Mouse (Mus musculus) CH12.LX (cell line): ENCODE data around the gene Exoc3l2. TPM values are rescaled to one million over a fixed set of nuclear protein-coding genes. Genes with fewer than 3 reads are reported as not detected.

Experiments
- DNase-seq: peaks from one replicate; pipeline ENCODE4 v3.0.0-alpha.2; 2013; ENCODE audit errors: extremely low read depth
- H3K27ac ChIP-seq: 2 replicates; pipeline ENCODE4 v1.5.1; 2012; ENCODE audit warnings: low read depth, mild to moderate bottlenecking, control low read depth, moderate library complexity; ENCODE audit not compliant: insufficient read depth
- H3K27me3 ChIP-seq: replicated peaks from 2 replicates; pipeline ENCODE3; 2012; ENCODE audit warnings: inconsistent platforms
- H3K36me3 ChIP-seq, 2 experiments: replicated peaks in 1 of 2; 2 replicates each; pipeline versions ENCODE3 to v1.6.1; 2012; ENCODE audit warnings: inconsistent platforms in 1 of 2, low read length in 1 of 2, mild to moderate bottlenecking in 1 of 2, mixed read lengths in 1 of 2, moderate library complexity in 1 of 2; ENCODE audit not compliant: control insufficient read depth in 1 of 2, insufficient read depth in 1 of 2
- H3K4me1 ChIP-seq, 2 experiments: 2 replicates each; pipeline ENCODE4 v1.6.1; 2012; ENCODE audit warnings: inconsistent platforms in 1 of 2, moderate library complexity in 1 of 2; ENCODE audit not compliant: insufficient read depth in 2 of 2, control insufficient read depth in 1 of 2
- H3K4me2 ChIP-seq: 2 replicates; pipeline ENCODE4 v1.6.1; 2012; ENCODE audit warnings: low read depth, mild to moderate bottlenecking, control low read depth; ENCODE audit not compliant: poor library complexity, insufficient read depth, severe bottlenecking
- H3K4me3 ChIP-seq, 3 experiments: fragments of 150-350 bp in 1 of 3; sonication (generic) in 1 of 3; replicated peaks in 1 of 3; 2 replicates each; pipeline versions ENCODE3 to v1.5.1; 2011 to 2012; ENCODE audit warnings: low read depth in 2 of 3, low read length in 2 of 3, mild to moderate bottlenecking in 2 of 3, moderate library complexity in 2 of 3, control low read depth in 1 of 3, improper control_type of control experiment in 1 of 3, inconsistent platforms in 1 of 3, mixed read lengths in 1 of 3; ENCODE audit not compliant: poor library complexity in 1 of 3
- H3K79me2 ChIP-seq: replicated peaks from 2 replicates; pipeline ENCODE4 v1.6.1; 2012; ENCODE audit warnings: mild to moderate bottlenecking, moderate library complexity; ENCODE audit not compliant: control insufficient read depth, poor library complexity, insufficient read depth, severe bottlenecking; ENCODE audit errors: extremely low read depth
- H3K9ac ChIP-seq: 2 replicates; pipeline ENCODE4 v1.6.1; 2012; ENCODE audit warnings: low read depth, mild to moderate bottlenecking, control low read depth, moderate library complexity; ENCODE audit not compliant: insufficient read depth
- H3K9me3 ChIP-seq: replicated peaks from 2 replicates; pipeline ENCODE3; 2012; ENCODE audit warnings: low read length, inconsistent platforms, mixed read lengths
- BHLHE40 ChIP-seq: IDR thresholded peaks from 2 replicates; pipeline ENCODE4 v1.6.1; 2011; ENCODE audit warnings: mild to moderate bottlenecking, low read depth, low read length, improper control_type of control experiment
- CHD2 ChIP-seq: IDR thresholded peaks from 2 replicates; pipeline ENCODE4 v1.6.1; 2011; ENCODE audit warnings: low read length, improper control_type of control experiment
- EP300 ChIP-seq: IDR thresholded peaks from 2 replicates; pipeline ENCODE4 v1.6.1; 2011; ENCODE audit warnings: low read length, improper control_type of control experiment
- ETS1 ChIP-seq: conservative IDR thresholded peaks from 2 replicates; pipeline ENCODE4 v1.6.1; 2012; ENCODE audit warnings: low read depth, mild to moderate bottlenecking, inconsistent platforms, low read length, improper control_type of control experiment, moderate library complexity
- HCFC1 ChIP-seq: IDR thresholded peaks from 2 replicates; pipeline ENCODE4 v1.6.1; 2012; ENCODE audit warnings: low read depth, mild to moderate bottlenecking, inconsistent platforms, low read length, improper control_type of control experiment
- IRF4 ChIP-seq: IDR thresholded peaks from 2 replicates; pipeline ENCODE4 v1.6.1; 2014; ENCODE audit warnings: low read depth, mild to moderate bottlenecking, inconsistent platforms, low read length, improper control_type of control experiment
- MAZ ChIP-seq: IDR thresholded peaks from 2 replicates; pipeline ENCODE4 v1.6.1; 2012; ENCODE audit warnings: low read depth, mild to moderate bottlenecking, inconsistent platforms, low read length, improper control_type of control experiment, moderate library complexity
- MEF2A ChIP-seq: IDR thresholded peaks from 2 replicates; pipeline ENCODE4 v1.6.1; 2014; ENCODE audit warnings: low read depth, mild to moderate bottlenecking, inconsistent platforms, low read length, improper control_type of control experiment, borderline replicate concordance
- NELFE ChIP-seq: IDR thresholded peaks from 2 replicates; pipeline ENCODE4 v1.6.1; 2011; ENCODE audit warnings: low read depth, low read length, improper control_type of control experiment
- NRF1 ChIP-seq: IDR thresholded peaks from 2 replicates; pipeline ENCODE4 v1.6.1; 2014; ENCODE audit warnings: low read depth, mild to moderate bottlenecking, inconsistent platforms, low read length, improper control_type of control experiment, moderate library complexity
- POLR2A ChIP-seq: IDR thresholded peaks from 2 replicates; pipeline ENCODE4 v1.6.1; 2011; ENCODE audit warnings: low read depth, mild to moderate bottlenecking, improper control_type of control experiment, low read length
- POLR2AphosphoS2 ChIP-seq: IDR thresholded peaks from 2 replicates; pipeline ENCODE4 v1.6.1; 2011; ENCODE audit warnings: low read depth, low read length, improper control_type of control experiment
- SIN3A ChIP-seq: IDR thresholded peaks from 2 replicates; pipeline ENCODE4 v1.6.1; 2012; ENCODE audit warnings: low read length, improper control_type of control experiment, inconsistent platforms
- TBP ChIP-seq: conservative IDR thresholded peaks from 2 replicates; pipeline ENCODE4 v1.6.1; 2011; ENCODE audit warnings: low read depth, low read length, improper control_type of control experiment
- USF1 ChIP-seq: IDR thresholded peaks from 2 replicates; pipeline ENCODE4 v1.6.1; 2014; ENCODE audit warnings: low read depth, mild to moderate bottlenecking, inconsistent platforms, low read length, improper control_type of control experiment
- USF2 ChIP-seq: conservative IDR thresholded peaks from 2 replicates; pipeline ENCODE4 v1.6.1; 2011; ENCODE audit warnings: low read depth, low read length, improper control_type of control experiment
- ZC3H11A ChIP-seq: IDR thresholded peaks from 2 replicates; pipeline ENCODE4 v1.6.1; 2012; ENCODE audit warnings: low read depth, mild to moderate bottlenecking, inconsistent platforms, low read length, improper control_type of control experiment
- ZKSCAN1 ChIP-seq: IDR thresholded peaks from 2 replicates; pipeline ENCODE4 v1.6.1; 2012; ENCODE audit warnings: low read depth, inconsistent platforms, low read length, improper control_type of control experiment, borderline replicate concordance
- ZMIZ1 ChIP-seq: IDR thresholded peaks from 2 replicates; pipeline ENCODE4 v1.6.1; 2012; ENCODE audit warnings: low read depth, mild to moderate bottlenecking, inconsistent platforms, low read length, improper control_type of control experiment
- dilution Hi-C: fragments of 300-500 bp; cut with MboI; formaldehyde crosslinking; loops from 2 replicates; pipeline ENCODE4 v1.14.3; 2020; ENCODE audit warnings: low sequenced_read_pairs; ENCODE audit not compliant: extremely low pct_unique_long_range_greater_than_20kb, extremely low pct_ligation_motif_present
- in situ Hi-C: fragments of 300-500 bp; cut with MboI; formaldehyde crosslinking; loops from 3 replicates; pipeline ENCODE4 v1.14.3; 2019; ENCODE audit warnings: low sequenced_read_pairs, low pct_ligation_motif_present, low pct_unique_long_range_greater_than_20kb, mixed read lengths
- polyA plus RNA-seq: library from polyadenylated mRNA; unstranded; fragments of >175 nt; gene quantifications from 2 replicates; pipeline ENCODE4 v1.2.1, GENCODE M21; 2012; ENCODE audit warnings: low read depth; ENCODE audit not compliant: insufficient read length
- total RNA-seq, 2 experiments: library from RNA; depleted of rRNA; stranded (reverse); fragments of 300-350 nt in 1 of 2; fragments of >200 nt in 1 of 2; gene quantifications; 2 replicates each; pipeline ENCODE4 v1.2.3; 2012 to 2014

Exoc3l2 gene
- total and polyA plus RNA-seq, 3 experiments, result 0.08 TPM; not detected in 2

DNA sequence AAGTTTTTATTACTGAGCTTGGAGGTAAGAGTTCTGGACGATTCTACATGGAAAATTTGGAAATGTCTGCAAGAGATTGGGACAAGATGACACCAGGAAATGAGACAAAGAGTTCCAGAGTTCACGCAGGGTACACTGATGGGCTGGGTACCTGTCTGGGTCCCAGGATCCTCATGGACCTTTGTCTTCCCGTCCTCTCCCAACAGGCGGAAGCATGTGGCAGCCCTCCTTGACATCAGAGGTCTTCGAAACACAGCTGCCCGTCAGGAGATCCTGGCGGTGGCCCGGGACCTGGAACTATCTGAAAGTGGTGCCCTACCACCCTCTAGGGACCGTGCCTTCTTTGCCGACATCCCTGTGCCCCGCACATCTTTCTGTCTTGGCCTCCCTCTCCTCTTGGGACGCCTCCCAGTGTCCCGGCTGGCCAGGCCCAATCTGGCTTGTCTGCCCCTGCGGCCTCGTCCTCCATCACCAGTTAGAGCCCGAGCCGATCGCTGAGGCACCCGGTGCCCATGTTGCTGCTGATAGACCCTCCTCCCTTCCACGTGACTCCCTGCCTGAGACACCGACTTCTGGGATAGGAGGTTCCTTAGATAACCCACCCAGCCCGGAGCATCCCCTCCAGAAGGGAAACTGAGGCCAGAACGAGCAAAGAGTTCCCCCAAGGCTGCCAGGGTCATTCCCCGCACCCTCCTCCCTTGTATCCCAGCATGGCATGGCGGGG, 31.8 kb downstream of the Exoc3l2 start:
- Histone ChIP-seq H3K4me3 (no peak overlapping the region), H3K27ac (no peak overlapping the region), H3K27me3 (peaks cover 63% of the 10 kb centered on the region), H3K79me2 (no peaks in the 10 kb centered on the region), H3K4me1 (0 out of 4 replicates have a peak, but pooled peaks cover 0 to 3% of the 10 kb centered on the region in 2 experiments), H3K9me3 (no peaks in the 10 kb centered on the region), H3K4me2 (no peak overlapping the region), H3K36me3 (no peaks in the 10 kb centered on the region), H3K9ac (no peak overlapping the region)
- DNase-seq, result no peak
- in situ Hi-C loops, result no loop called here
- TF ChIP-seq EP300, result no peak
- TF ChIP-seq TBP, result no peak
- TF ChIP-seq ZKSCAN1, result no peak
- no peak for TF ChIP-seq HCFC1
- TF ChIP-seq USF2, result no peak
- TF ChIP-seq MEF2A, result no peak
- no peak for TF ChIP-seq MAZ
- dilution Hi-C loops, result no loop called here

DNA sequence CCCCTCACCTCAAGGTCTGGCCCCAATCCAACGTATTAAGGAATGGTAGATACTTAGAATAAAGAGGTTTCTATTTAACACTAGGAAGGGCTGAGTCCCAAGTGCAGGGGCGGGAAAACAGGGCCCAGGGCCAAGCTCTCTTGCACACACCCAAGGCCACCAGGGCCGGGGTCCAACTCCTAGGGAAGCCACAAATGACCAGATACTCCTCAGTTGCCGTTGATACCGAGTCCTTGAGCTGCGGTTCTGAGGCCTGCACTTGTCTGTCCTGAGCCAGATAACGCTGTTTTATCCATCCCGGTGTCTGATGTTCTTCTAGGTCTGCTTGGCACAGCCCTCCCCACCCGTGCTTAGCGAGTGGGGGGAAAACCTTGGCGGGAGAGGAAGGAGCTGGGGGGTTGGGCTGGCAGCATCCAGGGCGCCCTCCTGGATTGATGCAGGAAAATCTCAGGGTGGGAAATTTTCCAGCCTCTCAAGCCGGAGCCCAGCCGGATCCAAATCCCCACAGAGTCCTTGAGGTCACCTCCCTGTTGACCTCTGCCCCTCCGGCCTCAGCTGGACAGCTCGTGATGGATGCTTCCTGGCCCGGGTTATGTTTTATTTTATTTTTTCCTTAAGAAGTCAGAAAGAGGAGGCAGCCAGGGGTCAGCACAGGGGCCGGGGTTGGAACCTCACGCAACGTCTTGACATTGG, 32.5 kb downstream of the Exoc3l2 start:
- in situ Hi-C loops, result no loop called here
- Histone ChIP-seq H3K79me2 (no peaks in the 10 kb centered on the region), H3K9ac (no peak overlapping the region), H3K4me2 (no peak overlapping the region), H3K9me3 (no peaks in the 10 kb centered on the region), H3K4me3 (no peak overlapping the region), H3K36me3 (no peaks in the 10 kb centered on the region), H3K27ac (no peak overlapping the region), H3K4me1 (0 out of 4 replicates have a peak, but pooled peaks cover 0 to 3% of the 10 kb centered on the region in 2 experiments), H3K27me3 (peaks cover 58% of the 10 kb centered on the region)
- dilution Hi-C loops, result no loop called here
- TF ChIP-seq NRF1, result no peak
- TF ChIP-seq ZMIZ1, result no peak
- no peak for TF ChIP-seq NELFE
- TF ChIP-seq BHLHE40, result no peak
- TF ChIP-seq USF1, result no peak
- no peak for TF ChIP-seq MAZ
- TF ChIP-seq POLR2AphosphoS2, result no peak
- no peak for TF ChIP-seq EP300
- no peak for TF ChIP-seq CHD2
- TF ChIP-seq ETS1, result no peak
- no peak for TF ChIP-seq SIN3A
- TF ChIP-seq POLR2A, result no peak
- no peak for TF ChIP-seq IRF4
- no peak for TF ChIP-seq USF2
- no peak for TF ChIP-seq ZC3H11A
- TF ChIP-seq MEF2A, result no peak
- no peak for DNase-seq
